Mouse (Mus musculus): ENCODE results near the gene Adam34. TPM values are rescaled to one million over a fixed set of nuclear protein-coding genes. Genes with fewer than 3 reads are reported as not detected.

Adam34 gene
- polyA plus RNA-seq (2014; fragmentation: Illumina TruSeq; extraction: RNeasy Lipid Tissue Mini Kit (QIAGEN cat#74804); ENCODE audit: low replicate concordance), result not detected

DNA sequence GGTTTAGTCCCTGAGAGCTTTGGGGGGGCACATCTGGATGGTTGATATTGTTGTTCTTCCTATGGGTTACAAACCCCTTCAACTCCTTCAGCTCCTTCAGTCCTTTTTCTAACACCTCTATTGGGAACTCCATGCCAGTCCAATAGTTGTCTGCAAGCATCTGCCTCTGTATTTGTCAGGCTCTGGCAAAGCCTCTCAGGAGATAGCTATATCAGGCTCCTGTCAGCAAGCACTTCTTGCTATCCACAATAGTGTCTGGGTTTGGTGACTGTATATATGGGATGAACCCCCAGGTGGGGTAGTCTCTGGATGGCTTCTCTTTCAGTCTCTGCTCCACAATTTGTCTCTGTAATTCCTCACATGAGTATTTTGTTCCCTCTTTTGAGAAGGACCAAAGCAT lies at the start of gene Adam34:
Gene Adam34, minus strand, starts transcription at position 101 of the 400 bp plus-strand sequence.

GRCm38 (mm10) chr8:43627176-43627575 lies 82.7 kb downstream of the Adam34 start, which contains the start of gene Gm5346:
Gm5346 (minus strand) TSS chr8:43627276.

Other genes starting within 250 kb of the Adam34 start
- gene Adam26b, start 181.9 kb downstream of the Adam34 start, polyA plus RNA-seq (2014; fragmentation: Illumina TruSeq; extraction: RNeasy Lipid Tissue Mini Kit (QIAGEN cat#74804); ENCODE audit: low replicate concordance), result not detected
- gene Adam26a, start 133.3 kb downstream of the Adam34 start, polyA plus RNA-seq (2014; fragmentation: Illumina TruSeq; extraction: RNeasy Lipid Tissue Mini Kit (QIAGEN cat#74804); ENCODE audit: low replicate concordance), result not detected
- gene Gm5346, start 82.8 kb downstream of the Adam34 start, polyA plus RNA-seq (2014; fragmentation: Illumina TruSeq; extraction: RNeasy Lipid Tissue Mini Kit (QIAGEN cat#74804); ENCODE audit: low replicate concordance), result not detected

Data from small intestine, adult 10 weeks (tissue).